Mouse (Mus musculus): ENCODE data around the gene Prpf3. TPM values are rescaled to one million over a fixed set of nuclear protein-coding genes. Genes with fewer than 3 reads are reported as not detected.
"Not testable (repeated sequence)": the region's sequence is repeated elsewhere in the genome, so short reads cannot be mapped to it uniquely, and the experiment has no call there.

Prpf3 gene
- polyA plus RNA-seq, 1 experiment = 15.5 TPM

DNA sequence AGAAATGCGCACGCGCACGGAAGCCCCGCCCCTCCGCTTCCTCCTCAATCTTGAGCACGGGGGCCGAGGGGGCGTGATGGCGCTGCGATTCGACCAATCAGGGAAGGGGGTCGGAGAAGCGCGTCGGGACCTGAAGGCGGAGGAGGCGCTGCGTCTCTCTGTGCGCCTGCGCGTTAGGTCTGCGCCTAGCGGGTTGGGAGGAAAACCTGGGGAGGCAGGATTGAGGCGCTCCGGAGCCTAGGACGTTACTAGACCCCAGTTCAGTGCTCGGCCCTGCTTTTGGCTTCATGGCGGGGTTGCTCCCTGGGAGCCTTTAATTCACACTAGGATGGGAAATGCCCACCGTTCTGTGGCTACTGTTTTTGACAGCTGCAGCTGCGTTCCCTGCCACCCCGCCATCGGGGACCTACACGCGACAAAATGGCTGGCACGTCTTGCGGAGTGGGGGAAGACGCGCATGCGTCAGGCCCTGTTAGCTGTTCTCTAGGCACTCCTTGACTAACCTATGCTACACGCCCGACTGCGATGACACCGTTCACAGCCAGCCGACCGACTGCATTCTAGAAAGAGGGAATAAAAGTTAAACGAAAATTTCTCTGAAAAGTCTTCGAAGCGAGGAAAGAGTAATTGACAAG is 36.2 kb downstream of the Prpf3 start:
- H3K36me3 ChIP-seq (ENCODE audit: control insufficient read depth, insufficient read depth, low read length) = no peaks in the 10 kb centered on the region
- H3K27me3 ChIP-seq (ENCODE audit: control insufficient read depth, insufficient read depth, low read length) = no peaks in the 10 kb centered on the region
- peak overlapping the region; percentile 97 for H3K4me3 ChIP-seq (ENCODE audit: control insufficient read depth, low read depth, low read length)
- H3K27ac ChIP-seq (ENCODE audit: control insufficient read depth, insufficient read depth, low read depth, low read length) = peak overlapping the region; percentile 100
- TF ChIP-seq POLR2A (IDR thresholded peaks at IDR 0.05; ENCODE audit: control insufficient read depth, low read depth, low read length) = peak; percentile 92
- no peak for TF ChIP-seq CTCF (IDR thresholded peaks at IDR 0.05; ENCODE audit: control insufficient read depth, insufficient read depth, insufficient replicate concordance, low read depth, low read length)
- no peaks in the 10 kb centered on the region; the same call in 1 of the 2 replicates for H3K4me1 ChIP-seq (ENCODE audit: control insufficient read depth, insufficient read depth, low read length)

DNA sequence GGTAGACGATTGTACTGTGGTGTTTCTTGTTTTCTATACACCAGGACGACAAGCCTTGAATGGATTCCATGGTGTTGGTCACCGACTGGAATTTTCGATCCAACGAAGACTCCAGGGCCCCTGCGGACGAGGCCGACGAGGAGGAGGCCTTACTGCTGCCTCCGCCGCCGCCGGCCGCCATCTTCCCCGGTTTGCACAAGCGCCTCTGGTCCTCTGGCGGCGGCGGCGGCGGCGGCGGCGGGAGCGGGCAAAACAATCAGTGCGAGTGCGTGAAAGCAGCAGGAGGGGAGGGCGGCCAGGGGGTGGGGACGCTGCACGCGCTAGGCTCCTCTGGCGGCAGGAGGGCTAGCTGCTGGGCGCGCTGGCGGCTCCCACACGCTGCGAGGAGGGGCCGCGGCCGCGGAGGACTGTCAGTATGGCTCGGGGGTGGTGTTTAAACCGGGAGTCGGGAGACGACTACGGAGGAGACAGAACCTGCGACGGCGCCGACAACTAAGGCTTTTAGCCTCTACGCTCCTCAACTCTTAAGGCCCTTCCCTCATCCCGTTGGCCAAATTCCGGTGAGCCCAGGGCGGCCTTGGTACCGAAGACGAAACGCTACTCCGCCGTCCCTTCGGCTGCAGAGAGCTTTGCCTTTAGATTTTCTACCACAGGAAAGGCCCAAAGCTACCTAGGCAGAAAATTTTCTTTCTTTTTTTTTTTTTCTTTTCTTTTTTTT is 37.0 kb downstream of the Prpf3 start, which contains the start of gene Rprd2:
Rprd2 (minus strand) TSS at position 293 of the 718 bp plus-strand sequence.
- TF ChIP-seq POLR2A (IDR thresholded peaks at IDR 0.05; ENCODE audit: control insufficient read depth, low read depth, low read length) = peak; percentile 52; the same call in 1 of the 2 replicates
- TF ChIP-seq CTCF (IDR thresholded peaks at IDR 0.05; ENCODE audit: control insufficient read depth, insufficient read depth, insufficient replicate concordance, low read depth, low read length) = no peak
- no peaks in the 10 kb centered on the region; the same call in 1 of the 2 replicates for H3K4me1 ChIP-seq (ENCODE audit: control insufficient read depth, insufficient read depth, low read length)
- no peaks in the 10 kb centered on the region for H3K27me3 ChIP-seq (ENCODE audit: control insufficient read depth, insufficient read depth, low read length)
- no peaks in the 10 kb centered on the region for H3K36me3 ChIP-seq (ENCODE audit: control insufficient read depth, insufficient read depth, low read length)
- H3K4me3 ChIP-seq (ENCODE audit: control insufficient read depth, low read depth, low read length) = peak within 1 kb of the TSS; percentile 97
- peak within 1 kb of the TSS; percentile 100 for H3K27ac ChIP-seq (ENCODE audit: control insufficient read depth, insufficient read depth, low read depth, low read length)

DNA sequence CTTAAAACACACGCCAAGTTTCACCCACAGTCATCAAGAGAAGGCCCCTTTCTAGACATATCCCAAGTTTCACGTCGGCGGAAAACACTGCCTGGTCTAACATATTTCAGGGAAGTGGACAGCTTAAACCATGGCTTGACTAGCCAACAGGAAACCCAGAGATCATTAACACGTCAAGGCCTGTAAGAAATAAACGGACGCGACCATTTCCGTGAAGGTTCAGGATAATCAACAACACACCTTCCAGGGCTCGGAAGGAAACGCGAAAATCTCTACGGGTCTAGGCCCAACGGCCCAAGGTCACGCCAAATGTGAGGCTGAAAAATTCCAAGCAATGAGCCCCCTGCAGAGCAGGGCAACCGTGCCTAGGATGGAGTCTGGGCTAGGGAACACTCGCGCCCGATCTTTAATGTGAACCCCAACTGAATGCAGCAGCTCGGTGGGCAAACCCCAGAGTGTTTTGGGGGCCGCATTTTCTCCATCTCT is 37.6 kb downstream of the Prpf3 start:
- Histone ChIP-seq H3K4me1 (ENCODE audit: control insufficient read depth, insufficient read depth, low read length) (no peaks in the 10 kb centered on the region; the same call in 1 of the 2 replicates), H3K27ac (ENCODE audit: control insufficient read depth, insufficient read depth, low read depth, low read length) (peak overlapping the region; percentile 99), H3K36me3 (ENCODE audit: control insufficient read depth, insufficient read depth, low read length) (no peaks in the 10 kb centered on the region), H3K27me3 (ENCODE audit: control insufficient read depth, insufficient read depth, low read length) (no peaks in the 10 kb centered on the region), H3K4me3 (ENCODE audit: control insufficient read depth, low read depth, low read length) (peak overlapping the region; percentile 96)
- no peak for TF ChIP-seq CTCF (IDR thresholded peaks at IDR 0.05; ENCODE audit: control insufficient read depth, insufficient read depth, insufficient replicate concordance, low read depth, low read length)
- TF ChIP-seq POLR2A (IDR thresholded peaks at IDR 0.05; ENCODE audit: control insufficient read depth, low read depth, low read length) = peak; percentile 37; the same call in 1 of the 2 replicates

DNA sequence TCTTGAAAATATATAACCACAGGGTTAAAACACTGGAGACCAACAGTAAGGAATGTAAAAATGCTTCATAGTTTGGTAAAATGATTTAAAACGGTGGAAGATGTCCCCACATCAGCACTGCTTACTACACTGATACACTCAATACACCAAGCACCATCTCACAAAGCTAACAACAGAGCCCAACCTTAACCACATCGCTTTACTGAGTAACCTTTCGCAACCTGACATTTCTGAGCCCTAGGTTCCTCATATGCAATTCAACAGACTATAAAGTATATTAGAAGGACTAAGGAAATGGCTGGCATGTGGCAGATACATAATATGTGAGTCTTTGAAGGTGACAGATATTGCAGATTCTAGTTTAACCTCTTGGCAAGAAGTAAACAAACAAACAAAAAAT is 39.0 kb downstream of the Prpf3 start:
- H3K4me1 ChIP-seq (ENCODE audit: control insufficient read depth, insufficient read depth, low read length) = no peaks in the 10 kb centered on the region; the same call in 1 of the 2 replicates
- H3K4me3 ChIP-seq (ENCODE audit: control insufficient read depth, low read depth, low read length) = no peak overlapping the region
- TF ChIP-seq CTCF (IDR thresholded peaks at IDR 0.05; ENCODE audit: control insufficient read depth, insufficient read depth, insufficient replicate concordance, low read depth, low read length) = no peak
- TF ChIP-seq POLR2A (IDR thresholded peaks at IDR 0.05; ENCODE audit: control insufficient read depth, low read depth, low read length) = no peak
- H3K27ac ChIP-seq (ENCODE audit: control insufficient read depth, insufficient read depth, low read depth, low read length) = no peak overlapping the region
- H3K36me3 ChIP-seq (ENCODE audit: control insufficient read depth, insufficient read depth, low read length) = no peaks in the 10 kb centered on the region
- no peaks in the 10 kb centered on the region for H3K27me3 ChIP-seq (ENCODE audit: control insufficient read depth, insufficient read depth, low read length)

DNA sequence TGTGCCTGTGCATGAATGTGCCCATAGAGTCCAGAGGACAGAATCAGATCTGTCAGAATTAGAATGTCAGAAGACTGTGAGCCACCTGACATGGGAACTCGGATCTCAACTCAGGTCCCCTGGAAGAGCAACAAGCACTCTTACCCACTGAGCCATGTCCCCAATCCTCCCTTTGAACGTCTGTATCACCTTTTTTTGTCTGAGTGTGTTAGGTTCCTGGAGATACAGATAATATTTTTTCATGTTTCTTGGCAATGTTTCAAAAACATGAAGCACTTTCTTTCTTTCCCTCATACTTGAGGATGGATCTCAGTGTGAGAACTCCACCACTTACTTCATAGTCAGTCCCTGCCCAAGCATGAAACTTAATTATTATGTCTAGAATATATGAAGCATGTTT is 47.3 kb downstream of the Prpf3 start:
- Histone ChIP-seq H3K27me3 (ENCODE audit: control insufficient read depth, insufficient read depth, low read length) (no peaks in the 10 kb centered on the region), H3K4me3 (ENCODE audit: control insufficient read depth, low read depth, low read length) (no peak overlapping the region), H3K36me3 (ENCODE audit: control insufficient read depth, insufficient read depth, low read length) (no peaks in the 10 kb centered on the region), H3K27ac (ENCODE audit: control insufficient read depth, insufficient read depth, low read depth, low read length) (no peak overlapping the region), H3K4me1 (ENCODE audit: control insufficient read depth, insufficient read depth, low read length) (no peaks in the 10 kb centered on the region; the same call in 1 of the 2 replicates)
- TF ChIP-seq CTCF (IDR thresholded peaks at IDR 0.05; ENCODE audit: control insufficient read depth, insufficient read depth, insufficient replicate concordance, low read depth, low read length) (no peak), POLR2A (IDR thresholded peaks at IDR 0.05; ENCODE audit: control insufficient read depth, low read depth, low read length) (no peak)

DNA sequence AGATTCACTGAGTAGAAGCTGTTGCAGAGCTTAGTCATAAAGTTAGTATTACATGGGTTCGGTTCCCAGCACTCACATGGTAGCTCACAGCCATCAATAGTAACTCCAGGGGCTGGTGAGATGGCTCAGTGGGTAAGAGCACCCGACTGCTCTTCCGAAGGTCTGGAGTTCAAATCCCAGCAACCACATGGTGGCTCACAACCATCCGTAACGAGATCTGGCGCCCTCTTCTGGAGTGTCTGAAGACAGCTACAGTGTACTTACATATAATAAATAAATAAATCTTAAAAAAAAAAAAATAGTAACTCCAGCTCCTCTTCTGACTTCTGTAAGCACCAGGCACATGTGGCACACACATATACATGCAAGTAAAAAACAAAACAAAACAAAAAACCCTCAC is 48.1 kb downstream of the Prpf3 start:
- H3K27ac ChIP-seq (ENCODE audit: control insufficient read depth, insufficient read depth, low read depth, low read length); H3K4me1 ChIP-seq (ENCODE audit: control insufficient read depth, insufficient read depth, low read length); H3K4me3 ChIP-seq (ENCODE audit: control insufficient read depth, low read depth, low read length); H3K36me3 ChIP-seq (ENCODE audit: control insufficient read depth, insufficient read depth, low read length); H3K27me3 ChIP-seq (ENCODE audit: control insufficient read depth, insufficient read depth, low read length): not testable (repeated sequence)

DNA sequence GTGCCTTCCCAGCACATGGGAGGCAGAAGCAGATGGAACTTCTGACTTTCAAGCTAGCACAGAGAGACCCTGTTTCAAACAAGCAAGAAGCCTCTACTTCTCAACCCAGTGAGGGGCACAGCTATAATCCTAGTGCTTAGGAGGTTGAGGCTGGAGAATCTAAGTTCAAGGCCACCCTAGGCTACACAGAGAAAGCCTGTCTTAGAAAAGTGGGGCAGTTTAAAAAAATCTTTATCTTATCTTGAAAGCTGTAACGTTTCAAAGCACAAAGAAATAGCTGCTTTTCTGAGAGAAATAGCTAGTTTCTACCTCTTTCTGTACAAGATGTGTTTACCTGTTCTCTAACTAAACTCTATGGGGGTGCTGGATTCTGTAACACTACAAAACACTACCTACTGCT is 49.0 kb downstream of the Prpf3 start:
- Histone ChIP-seq H3K27me3 (ENCODE audit: control insufficient read depth, insufficient read depth, low read length) (no peaks in the 10 kb centered on the region), H3K27ac (ENCODE audit: control insufficient read depth, insufficient read depth, low read depth, low read length) (no peak overlapping the region), H3K4me3 (ENCODE audit: control insufficient read depth, low read depth, low read length) (no peak overlapping the region), H3K4me1 (ENCODE audit: control insufficient read depth, insufficient read depth, low read length) (no peaks in the 10 kb centered on the region; the same call in 1 of the 2 replicates), H3K36me3 (ENCODE audit: control insufficient read depth, insufficient read depth, low read length) (no peaks in the 10 kb centered on the region)
- TF ChIP-seq CTCF (IDR thresholded peaks at IDR 0.05; ENCODE audit: control insufficient read depth, insufficient read depth, insufficient replicate concordance, low read depth, low read length) = no peak
- no peak for TF ChIP-seq POLR2A (IDR thresholded peaks at IDR 0.05; ENCODE audit: control insufficient read depth, low read depth, low read length)
